Mouse (Mus musculus): ENCODE data around the gene Faim2. TPM values are rescaled to one million over a fixed set of nuclear protein-coding genes. Genes with fewer than 3 reads are reported as not detected.

Gene Faim2
- total RNA-seq, 1 experiment: 0.89 TPM

DNA sequence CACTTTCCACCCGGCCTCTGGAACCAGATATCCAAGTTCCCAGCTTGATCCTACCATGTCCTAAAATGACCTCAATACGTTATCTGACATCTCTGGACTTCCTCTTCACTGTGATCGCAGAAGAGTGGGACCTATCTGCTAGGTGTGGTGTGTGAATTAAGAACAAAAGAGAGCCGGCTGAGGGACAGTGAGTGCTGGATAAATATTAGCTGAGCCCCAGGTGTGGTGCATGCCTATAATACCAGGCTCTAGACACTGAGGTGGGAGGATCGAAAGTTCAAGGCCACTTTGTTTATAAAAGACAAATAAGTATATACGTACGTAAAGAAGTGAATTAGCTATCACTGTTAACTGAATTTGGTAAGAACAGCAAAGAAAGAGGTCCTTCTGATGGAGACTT lies 18.1 kb downstream of the Faim2 start:
- DNase-seq (ENCODE audit: low read depth, low spot score): no peak
- in situ Hi-C loops (cut with MboI; ENCODE audit: low sequenced_read_pairs in 2 of 2, unreplicated experiment in 2 of 2): no loop called here
- H3K36me3 ChIP-seq (ENCODE audit: control insufficient read depth, insufficient read depth, low read length, poor library complexity, severe bottlenecking): no peaks in the 10 kb centered on the region
- no peak overlapping the region for H3K9ac ChIP-seq (ENCODE audit: insufficient read depth, low read depth, low read length, poor library complexity, severe bottlenecking)
- no peak overlapping the region for H3K4me3 ChIP-seq (ENCODE audit: insufficient read depth in 1 of 2, low read depth in 1 of 2, low read length in 2 of 2, poor library complexity in 1 of 2, severe bottlenecking in 1 of 2)
- H3K27ac ChIP-seq (ENCODE audit: insufficient read depth, low read depth, low read length, poor library complexity, severe bottlenecking): no peak overlapping the region
- no peaks in the 10 kb centered on the region; a peak in 1 of 4 replicates for H3K4me1 ChIP-seq (ENCODE audit: control insufficient read depth in 2 of 2, insufficient read depth in 2 of 2, low read length in 2 of 2, poor library complexity in 1 of 2)
- TF ChIP-seq MAFK (IDR thresholded peaks at IDR 0.05; ENCODE audit: insufficient read depth, low read depth, low read length): no peak
- TF ChIP-seq ZNF384 (IDR thresholded peaks at IDR 0.05; ENCODE audit: low read depth, low read length): no peak
- TF ChIP-seq CHD2 (IDR thresholded peaks at IDR 0.05; ENCODE audit: low read depth, low read length): no peak
- no peak for TF ChIP-seq ZC3H11A (IDR thresholded peaks at IDR 0.05; ENCODE audit: borderline replicate concordance, low read depth, low read length)
- TF ChIP-seq HCFC1 (IDR thresholded peaks at IDR 0.05; ENCODE audit: borderline replicate concordance, insufficient read depth, low read length): no peak
- no peaks in the 10 kb centered on the region for H3K9me3 ChIP-seq (ENCODE audit: control insufficient read depth, insufficient read depth, low read depth, low read length)

DNA sequence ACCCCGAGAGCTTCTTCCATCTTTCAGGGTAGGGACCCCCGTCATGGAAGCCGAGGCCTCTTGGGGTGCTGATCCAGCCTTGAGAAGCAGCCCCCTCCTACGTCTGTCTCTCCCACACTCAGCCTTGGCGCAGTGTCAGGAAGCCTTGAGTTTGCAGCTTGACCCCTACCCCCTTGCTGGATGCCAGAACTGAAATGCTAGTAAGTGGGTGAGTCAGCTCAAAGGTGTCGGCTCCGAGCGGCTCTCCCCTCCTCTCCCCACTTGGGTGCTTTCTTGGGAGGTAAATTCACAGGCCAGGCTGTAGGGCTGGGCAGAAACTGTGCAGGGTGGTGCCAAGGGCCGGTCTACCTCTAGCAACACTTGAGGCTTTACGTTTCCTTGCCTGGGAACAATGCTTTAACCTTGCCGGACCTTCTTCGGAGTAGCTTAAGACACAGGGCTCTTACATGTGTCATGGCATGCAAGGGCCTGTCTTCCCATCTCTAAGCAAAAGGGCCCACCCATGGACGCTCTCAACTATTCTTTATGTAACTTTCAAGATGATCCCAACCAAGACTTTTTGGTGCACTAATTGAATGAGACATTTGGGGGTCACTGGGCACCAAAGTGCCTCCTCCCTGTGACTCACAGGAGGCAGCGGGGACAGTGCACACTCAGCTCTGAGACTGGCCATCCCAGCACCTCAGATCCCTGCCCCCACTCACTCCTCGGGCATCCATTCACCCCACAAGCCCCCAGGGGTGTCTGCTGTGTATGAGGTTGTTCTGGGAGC lies 22.5 kb downstream of the Faim2 start:
- DNase-seq (ENCODE audit: low read depth, low spot score): no peak
- Histone ChIP-seq H3K9me3 (ENCODE audit: control insufficient read depth, insufficient read depth, low read depth, low read length) (no peaks in the 10 kb centered on the region), H3K36me3 (ENCODE audit: control insufficient read depth, insufficient read depth, low read length, poor library complexity, severe bottlenecking) (no peaks in the 10 kb centered on the region), H3K9ac (ENCODE audit: insufficient read depth, low read depth, low read length, poor library complexity, severe bottlenecking) (no peak overlapping the region), H3K27ac (ENCODE audit: insufficient read depth, low read depth, low read length, poor library complexity, severe bottlenecking) (no peak overlapping the region), H3K4me3 (ENCODE audit: insufficient read depth in 1 of 2, low read depth in 1 of 2, low read length in 2 of 2, poor library complexity in 1 of 2, severe bottlenecking in 1 of 2) (no peak overlapping the region), H3K4me1 (ENCODE audit: control insufficient read depth in 2 of 2, insufficient read depth in 2 of 2, low read length in 2 of 2, poor library complexity in 1 of 2) (peaks cover 0 to 4% of the 10 kb centered on the region in 2 experiments; a peak in 1 of 4 replicates)
- no peak for TF ChIP-seq MAFK (IDR thresholded peaks at IDR 0.05; ENCODE audit: insufficient read depth, low read depth, low read length)
- no peak for TF ChIP-seq ZC3H11A (IDR thresholded peaks at IDR 0.05; ENCODE audit: borderline replicate concordance, low read depth, low read length)
- TF ChIP-seq HCFC1 (IDR thresholded peaks at IDR 0.05; ENCODE audit: borderline replicate concordance, insufficient read depth, low read length): no peak
- TF ChIP-seq CHD2 (IDR thresholded peaks at IDR 0.05; ENCODE audit: low read depth, low read length): no peak
- no peak for TF ChIP-seq ZNF384 (IDR thresholded peaks at IDR 0.05; ENCODE audit: low read depth, low read length)
- in situ Hi-C loops (cut with MboI; ENCODE audit: low sequenced_read_pairs in 2 of 2, unreplicated experiment in 2 of 2): no loop called here

DNA sequence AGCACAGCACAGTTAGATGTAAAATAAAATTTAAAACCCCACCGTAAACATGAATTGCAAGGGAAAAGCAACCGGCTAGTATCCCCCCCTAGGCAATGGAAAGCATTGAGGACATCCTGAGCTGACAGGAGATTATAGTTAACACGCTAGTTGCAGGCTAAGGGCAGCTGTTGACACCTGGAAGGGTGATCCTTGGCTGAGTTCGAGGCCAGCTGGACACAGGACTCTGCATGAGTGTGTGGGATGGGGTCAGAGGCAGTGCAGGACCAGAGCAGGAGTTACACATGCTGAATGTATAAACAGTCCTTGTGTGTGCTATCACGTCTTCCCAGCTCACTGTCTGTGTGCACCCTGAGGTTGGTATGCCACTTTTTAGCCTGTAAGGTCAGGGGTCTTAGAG lies 24.7 kb downstream of the Faim2 start:
- Histone ChIP-seq H3K27ac (ENCODE audit: insufficient read depth, low read depth, low read length, poor library complexity, severe bottlenecking) (no peak overlapping the region), H3K4me3 (ENCODE audit: insufficient read depth in 1 of 2, low read depth in 1 of 2, low read length in 2 of 2, poor library complexity in 1 of 2, severe bottlenecking in 1 of 2) (no peak overlapping the region), H3K4me1 (ENCODE audit: control insufficient read depth in 2 of 2, insufficient read depth in 2 of 2, low read length in 2 of 2, poor library complexity in 1 of 2) (peaks cover 0 to 4% of the 10 kb centered on the region in 2 experiments; a peak in 1 of 4 replicates), H3K9me3 (ENCODE audit: control insufficient read depth, insufficient read depth, low read depth, low read length) (no peaks in the 10 kb centered on the region), H3K36me3 (ENCODE audit: control insufficient read depth, insufficient read depth, low read length, poor library complexity, severe bottlenecking) (no peaks in the 10 kb centered on the region), H3K9ac (ENCODE audit: insufficient read depth, low read depth, low read length, poor library complexity, severe bottlenecking) (no peak overlapping the region)
- DNase-seq (ENCODE audit: low read depth, low spot score): no peak
- in situ Hi-C loops (cut with MboI; ENCODE audit: low sequenced_read_pairs in 2 of 2, unreplicated experiment in 2 of 2): no loop called here
- no peak for TF ChIP-seq CHD2 (IDR thresholded peaks at IDR 0.05; ENCODE audit: low read depth, low read length)
- no peak for TF ChIP-seq ZNF384 (IDR thresholded peaks at IDR 0.05; ENCODE audit: low read depth, low read length)
- TF ChIP-seq HCFC1 (IDR thresholded peaks at IDR 0.05; ENCODE audit: borderline replicate concordance, insufficient read depth, low read length): no peak
- no peak for TF ChIP-seq MAFK (IDR thresholded peaks at IDR 0.05; ENCODE audit: insufficient read depth, low read depth, low read length)
- TF ChIP-seq ZC3H11A (IDR thresholded peaks at IDR 0.05; ENCODE audit: borderline replicate concordance, low read depth, low read length): no peak

DNA sequence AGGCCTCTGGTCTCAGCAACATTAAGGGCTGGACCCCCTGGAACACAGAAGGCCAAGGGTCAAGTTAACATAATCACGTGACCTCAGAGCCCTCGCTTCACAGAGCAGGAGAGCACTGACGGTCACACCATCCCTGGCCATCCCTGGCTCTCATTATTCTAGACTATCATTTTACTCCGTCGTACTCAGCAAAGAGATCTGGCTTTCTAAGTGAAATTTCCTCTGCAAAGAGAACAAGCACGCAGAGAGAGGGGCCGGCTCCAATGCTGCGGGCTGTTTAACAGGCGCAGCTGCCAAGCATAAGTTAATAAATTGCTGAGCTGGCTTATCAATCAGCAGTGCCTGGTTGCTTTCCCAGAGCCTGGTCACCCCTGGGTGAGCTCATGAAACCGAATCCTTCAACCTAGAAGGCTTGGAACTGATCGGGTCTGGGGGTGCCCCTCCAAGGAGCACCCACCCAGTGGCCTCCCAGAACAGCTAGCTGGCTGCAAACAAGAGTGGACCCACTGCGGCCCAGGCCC lies 25.6 kb downstream of the Faim2 start:
- H3K4me1 ChIP-seq (ENCODE audit: control insufficient read depth in 2 of 2, insufficient read depth in 2 of 2, low read length in 2 of 2, poor library complexity in 1 of 2): peaks cover under 1 to 7% of the 10 kb centered on the region in 2 experiments; a peak in 2 of 4 replicates
- H3K27ac ChIP-seq (ENCODE audit: insufficient read depth, low read depth, low read length, poor library complexity, severe bottlenecking): no peak overlapping the region
- no peak for DNase-seq (ENCODE audit: low read depth, low spot score)
- TF ChIP-seq ZNF384 (IDR thresholded peaks at IDR 0.05; ENCODE audit: low read depth, low read length) (no peak), MAFK (IDR thresholded peaks at IDR 0.05; ENCODE audit: insufficient read depth, low read depth, low read length) (peak; percentile 39; the same call in 1 of the 2 replicates)
- H3K36me3 ChIP-seq (ENCODE audit: control insufficient read depth, insufficient read depth, low read length, poor library complexity, severe bottlenecking): no peaks in the 10 kb centered on the region
- no peak overlapping the region for H3K9ac ChIP-seq (ENCODE audit: insufficient read depth, low read depth, low read length, poor library complexity, severe bottlenecking)
- H3K9me3 ChIP-seq (ENCODE audit: control insufficient read depth, insufficient read depth, low read depth, low read length): no peaks in the 10 kb centered on the region
- in situ Hi-C loops (cut with MboI; ENCODE audit: low sequenced_read_pairs in 2 of 2, unreplicated experiment in 2 of 2): no loop called here
- no peak overlapping the region for H3K4me3 ChIP-seq (ENCODE audit: insufficient read depth in 1 of 2, low read depth in 1 of 2, low read length in 2 of 2, poor library complexity in 1 of 2, severe bottlenecking in 1 of 2)
